Mouse (Mus musculus) retina, embryonic 14.5 days (tissue): Measurements from ENCODE around the gene Nudt5.

ENCODE experiments used
- DNase-seq: peaks from one replicate; pipeline ENCODE4 v3.0.0-alpha.2; 2015; ENCODE audit warnings: low spot score

Nudt5 gene

GRCm38 (mm10) chr2:5867681-5868080 lies 22.9 kb downstream of the Nudt5 start:
- no peak for DNase-seq

GRCm38 (mm10) chr2:5869746-5870145 lies 24.9 kb downstream of the Nudt5 start:
- DNase-seq: no peak

GRCm38 (mm10) chr2:5877446-5877845 lies 32.6 kb downstream of the Nudt5 start:
- no peak for DNase-seq

GRCm38 (mm10) chr2:5888865-5889264 lies 44.0 kb downstream of the Nudt5 start:
- no peak for DNase-seq

- no peak for DNase-seq
Observed at GRCm38 (mm10) chr2:5889412-5889811, 44.6 kb downstream of the Nudt5 start.

- DNase-seq: no peak
Observed at GRCm38 (mm10) chr2:5894296-5894695, 49.5 kb downstream of the Nudt5 start.

- peak; percentile 98 for DNase-seq
Observed at GRCm38 (mm10) chr2:5894843-5895570, 50.2 kb downstream of the Nudt5 start, which contains the start of gene Sec61a2. Sec61a2 (minus strand) TSS chr2:5895432.

- DNase-seq: peak; percentile 60
Observed at GRCm38 (mm10) chr2:5900145-5900544, 55.3 kb downstream of the Nudt5 start.

- DNase-seq: no peak
Observed at GRCm38 (mm10) chr2:5906092-5906491, 61.3 kb downstream of the Nudt5 start.

- peak; percentile 67 for DNase-seq
Observed at GRCm38 (mm10) chr2:5906625-5907024, 61.8 kb downstream of the Nudt5 start.

- DNase-seq: no peak
Observed at GRCm38 (mm10) chr2:5911282-5911965, 66.6 kb downstream of the Nudt5 start.
